8 mouse cellular contexts compared by ENCODE assay signal in the genomic region with DNA sequence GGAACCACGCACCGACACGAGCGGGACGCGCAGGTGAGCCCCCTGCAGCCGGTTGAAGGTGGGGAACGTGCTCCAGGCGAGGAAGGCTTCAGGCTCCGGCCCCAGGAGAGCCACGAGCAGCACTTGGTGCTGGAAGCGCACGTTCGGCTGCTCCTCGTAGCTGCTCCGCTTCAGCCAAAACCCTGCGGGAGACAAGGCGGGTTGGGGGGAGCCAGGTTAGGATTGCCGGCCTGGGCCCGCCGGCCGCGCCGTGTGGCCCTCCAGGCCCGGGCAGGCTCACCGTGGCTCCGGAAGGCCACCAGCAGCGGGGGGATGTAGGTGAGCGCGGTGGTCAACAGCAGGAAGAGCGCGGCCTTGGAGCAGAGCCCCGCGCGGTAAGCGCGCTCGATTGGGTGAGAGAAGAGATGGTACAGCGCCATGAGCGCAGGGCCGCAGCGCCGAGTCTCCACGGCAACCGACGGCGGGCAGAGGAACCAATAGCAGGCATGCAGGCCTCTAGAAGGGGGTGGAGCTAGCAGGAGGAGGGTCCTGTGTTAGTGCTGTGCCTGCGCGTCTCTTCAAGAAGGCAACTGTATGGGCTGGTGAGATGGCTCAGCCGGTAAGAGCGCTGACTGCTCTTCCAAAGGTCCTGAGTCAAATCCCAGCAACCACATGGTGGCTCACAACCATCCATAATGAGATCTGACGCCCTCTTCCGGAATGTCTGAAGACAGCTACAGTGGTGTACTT. TPM values are rescaled to one million over a fixed set of nuclear protein-coding genes. Genes with fewer than 3 reads are reported as not detected.
DNase-seq lines count a peak whose midpoint lies in the region; ATAC-seq and TF ChIP-seq lines count a peak whose summit lies in the region.

A gene (minus strand): TSS at position 534 of the 729 bp plus-strand sequence.

- peak within 1 kb of the TSS; percentile 95 for H3K4me2 ChIP-seq in lung, postnatal 0 days (replicated peaks; ENCODE audit: low read depth, low read length)

- peak; percentile 95 for DNase-seq in NIH3T3 (ENCODE audit: low read depth)
- peak; percentile 94 for DNase-seq in cerebellum, adult 9-10 months
- peak; percentile 87 to 89 for DNase-seq in layer of hippocampus, postnatal 10 days (ENCODE audit: low spot score in 2 of 2)
- DNase-seq in lung, postnatal 0 days (ENCODE audit: low spot score) = peak; percentile 97
- DNase-seq in ovary, postnatal 14 days (ENCODE audit: low spot score) = peak; percentile 76
- DNase-seq in thymus, postnatal 10 days (ENCODE audit: low spot score in 2 of 2) = peak; percentile 80 to 81

- H3K27me3 ChIP-seq in lung, postnatal 0 days (replicated peaks; ENCODE audit: insufficient read depth, low read length) = no peaks in the 10 kb centered on the region

- H3K36me3 ChIP-seq in lung, postnatal 0 days (ENCODE audit: insufficient read depth, low read length) = no peaks in the 10 kb centered on the region

- peak; percentile 100 for ATAC-seq in frontal cortex, adult (ENCODE audit: low TSS enrichment)
- peak; percentile 100 for ATAC-seq in hematopoietic stem cell, adult 5-6 weeks (replicated peaks in 1 of 2; ENCODE audit: insufficient read depth in 1 of 2, low FRiP score in 2 of 2, low TSS enrichment in 1 of 2, low read depth in 1 of 2, poor library complexity in 2 of 2, severe bottlenecking in 2 of 2)
- ATAC-seq in lung, postnatal 0 days = peak; percentile 99

- 0 out of 2 replicates have a peak within 1 kb of the TSS, but pooled peaks have one; percentile 5 for H3K27ac ChIP-seq in lung, postnatal 0 days (ENCODE audit: low read length)

- H3K4me1 ChIP-seq in lung, postnatal 0 days (ENCODE audit: insufficient read depth, low read depth, low read length) = peaks cover 5% of the 10 kb centered on the region; the same call in 1 of the 2 replicates

- WGBS in lung, postnatal 0 days = under 1% methylated on average over 53 of the region's 53 CpGs

- TF ChIP-seq CTCF in lung, postnatal 0 days (IDR thresholded peaks at IDR 0.05) = no peak; the same call in 1 of the 2 replicates

- H3K9ac ChIP-seq in lung, postnatal 0 days (replicated peaks; ENCODE audit: low read depth) = 0 out of 2 replicates have a peak within 1 kb of the TSS, but pooled peaks have one; percentile 34

- peak within 1 kb of the TSS; percentile 57 for H3K4me3 ChIP-seq in lung, postnatal 0 days (ENCODE audit: low read depth, low read length)

- H3K9me3 ChIP-seq in lung, postnatal 0 days (ENCODE audit: low read length) = no peaks in the 10 kb centered on the region

- TF ChIP-seq EP300 in lung, postnatal 0 days (IDR thresholded peaks at IDR 0.05) = no peak

RNA-seq across cellular contexts. Expression of the gene that starts here (rescaled TPM):
- total RNA-seq in hematopoietic stem cell, adult 5-6 weeks (2017) = 4.6 and 5.8 TPM in 2 replicates
- 10 to 100 TPM in 1 of 2 experiments, 1 to 10 TPM in 1; 9.8 to 10.1 TPM for total RNA-seq in layer of hippocampus, postnatal 10 days (2021)
- 5.6 and 5.9 TPM in 2 replicates for polyA plus RNA-seq in lung, postnatal 0 days (2015; fragmentation: Nextera tagmentation; extraction: Ambion mirVana)

Comparison
In these comparisons a context has a peak if more than half of its experiments do, and no peak if none do; other contexts are left out.
1. Peak in every context shown above with its lines: DNase-seq, ATAC-seq, H3K4me3 ChIP-seq and H3K27ac ChIP-seq.